Mouse (Mus musculus) liver, embryonic 13.5 days (tissue): ENCODE results near the gene Stk16. TPM values are rescaled to one million over a fixed set of nuclear protein-coding genes. Genes with fewer than 3 reads are reported as not detected.
A peak's percentile ranks its signal among the peaks of the same experiment; 100 is the strongest.

Source experiments
- ATAC-seq: fragments of 200-750 bp; cut with Nextera tagmentation; 2 replicates; pipeline ENCODE4 v1.8.0; 2017; ENCODE audit warnings: low read depth, mild to moderate bottlenecking, moderate number of reproducible peaks, moderate library complexity
- DNase-seq: peaks from one replicate; pipeline ENCODE4 v3.0.0; 2022
- H3K27ac ChIP-seq: fragments of 300-500 bp; sonication (generic); 2 replicates; pipeline ENCODE4 v1.5.1; 2015; ENCODE audit warnings: moderate library complexity, mild to moderate bottlenecking, inconsistent platforms
- H3K27me3 ChIP-seq: fragments of 300-500 bp; sonication (generic); 2 replicates; pipeline ENCODE4 v1.6.1; 2015; ENCODE audit warnings: mild to moderate bottlenecking, inconsistent platforms
- H3K36me3 ChIP-seq: fragments of 300-500 bp; sonication (generic); 2 replicates; pipeline ENCODE4 v1.6.1; 2015; ENCODE audit warnings: mild to moderate bottlenecking, inconsistent platforms
- H3K4me1 ChIP-seq: fragments of 300-500 bp; sonication (generic); replicated peaks from 2 replicates; pipeline ENCODE4 v1.6.1; 2015; ENCODE audit warnings: inconsistent platforms
- H3K4me2 ChIP-seq: fragments of 300-500 bp; sonication (generic); 2 replicates; pipeline ENCODE4 v1.6.1; 2015; ENCODE audit warnings: inconsistent platforms, mild to moderate bottlenecking, moderate library complexity
- H3K4me3 ChIP-seq: fragments of 300-500 bp; sonication (generic); replicated peaks from 2 replicates; pipeline ENCODE4 v1.5.1; 2015; ENCODE audit warnings: mild to moderate bottlenecking, inconsistent platforms
- H3K9ac ChIP-seq: fragments of 300-500 bp; sonication (generic); 2 replicates; pipeline ENCODE4 v1.6.1; 2015; ENCODE audit warnings: mild to moderate bottlenecking, inconsistent platforms
- H3K9me3 ChIP-seq: fragments of 300-500 bp; sonication (generic); replicated peaks from 2 replicates; pipeline ENCODE4 v1.6.1; 2016; ENCODE audit warnings: inconsistent platforms
- WGBS: fragments of 180-500 bp; shearing (Covaris S2); methylation state at CpG from one replicate; pipeline ENCODE4 v1.1.7; 2015; ENCODE audit not compliant: insufficient replicate concordance; 5-methylcytosine and 5-hydroxymethylcytosine counted together
- polyA plus RNA-seq: library from polyadenylated mRNA; unstranded; fragments of >200 nt; fragmentation: Nextera tagmentation; extraction: Ambion mirVana; gene quantifications from 2 replicates; pipeline ENCODE4 v1.2.1, GENCODE M21; 2015

Gene Stk16
- polyA plus RNA-seq, 1 experiment from 2014 or later: 90.8 TPM

- peaks cover 17% of the 10 kb centered on the region for H3K4me1 ChIP-seq
- ATAC-seq: no peak
- no peak overlapping the region for H3K4me2 ChIP-seq
- H3K36me3 ChIP-seq: peaks cover 34% of the 10 kb centered on the region
- H3K27me3 ChIP-seq: no peaks in the 10 kb centered on the region
- H3K9me3 ChIP-seq: no peaks in the 10 kb centered on the region
- H3K4me3 ChIP-seq: no peak overlapping the region
- no peak overlapping the region for H3K9ac ChIP-seq
- H3K27ac ChIP-seq: no peak overlapping the region
- no peak for DNase-seq
- WGBS: 85% methylated on average over 14 of the region's 14 CpGs
Measured at GRCm38 (mm10) chr1:75243411-75243810, 32.8 kb downstream of the Stk16 start.

- no peaks in the 10 kb centered on the region for H3K9me3 ChIP-seq
- no peaks in the 10 kb centered on the region for H3K27me3 ChIP-seq
- no peak overlapping the region for H3K9ac ChIP-seq
- H3K27ac ChIP-seq: peak overlapping the region; percentile 5; the same call in 1 of the 2 replicates
- 90% methylated on average over 12 of the region's 12 CpGs for WGBS
- H3K4me3 ChIP-seq: no peak overlapping the region
- peaks cover 32% of the 10 kb centered on the region for H3K36me3 ChIP-seq
- DNase-seq (no peak), ATAC-seq (peak; percentile 19)
- no peak overlapping the region for H3K4me2 ChIP-seq
- H3K4me1 ChIP-seq: peaks cover 18% of the 10 kb centered on the region
Measured at GRCm38 (mm10) chr1:75244175-75244826, 33.7 kb downstream of the Stk16 start.

GRCm38 (mm10) chr1:75244836-75245235, 34.2 kb downstream of the Stk16 start:
- DNase-seq: no peak
- H3K4me2 ChIP-seq: no peak overlapping the region
- WGBS: 21% methylated on average over 4 of the region's 4 CpGs
- H3K4me3 ChIP-seq: no peak overlapping the region
- no peak overlapping the region for H3K9ac ChIP-seq
- ATAC-seq: peak; percentile 43
- H3K27me3 ChIP-seq: no peaks in the 10 kb centered on the region
- 0 out of 2 replicates have a peak overlapping the region, but pooled peaks have one; percentile 5 for H3K27ac ChIP-seq
- peaks cover 17% of the 10 kb centered on the region for H3K4me1 ChIP-seq
- H3K9me3 ChIP-seq: no peaks in the 10 kb centered on the region
- H3K36me3 ChIP-seq: peaks cover 27% of the 10 kb centered on the region

- Histone ChIP-seq H3K9me3 (no peaks in the 10 kb centered on the region), H3K27me3 (peaks cover 3% of the 10 kb centered on the region), H3K4me2 (no peak overlapping the region), H3K27ac (no peak overlapping the region; the same call in 1 of the 2 replicates), H3K9ac (no peak overlapping the region), H3K4me3 (no peak overlapping the region), H3K4me1 (peaks cover 37% of the 10 kb centered on the region), H3K36me3 (peaks cover 12% of the 10 kb centered on the region)
- ATAC-seq: no peak
- WGBS: 76% methylated on average over 16 of the region's 16 CpGs
- no peak for DNase-seq
Measured at GRCm38 (mm10) chr1:75247071-75247930, 36.7 kb downstream of the Stk16 start.

- H3K4me1 ChIP-seq: peaks cover 38% of the 10 kb centered on the region
- no peaks in the 10 kb centered on the region for H3K9me3 ChIP-seq
- ATAC-seq (no peak), DNase-seq (no peak)
- no peak overlapping the region for H3K4me2 ChIP-seq
- H3K27me3 ChIP-seq: peaks cover 4% of the 10 kb centered on the region
- H3K36me3 ChIP-seq: peaks cover 7% of the 10 kb centered on the region
- H3K4me3 ChIP-seq: no peak overlapping the region
- WGBS: 56% methylated on average over 9 of the region's 9 CpGs
- 0 out of 2 replicates have a peak overlapping the region, but pooled peaks have one; percentile 22 for H3K9ac ChIP-seq
- peak overlapping the region; percentile 66; the same call in 1 of the 2 replicates for H3K27ac ChIP-seq
Measured at GRCm38 (mm10) chr1:75248041-75248772, 37.6 kb downstream of the Stk16 start.

GRCm38 (mm10) chr1:75250498-75250897, 39.9 kb downstream of the Stk16 start:
- Histone ChIP-seq H3K9me3 (no peaks in the 10 kb centered on the region), H3K4me1 (peaks cover 38% of the 10 kb centered on the region), H3K4me2 (no peak overlapping the region), H3K27ac (peak overlapping the region; percentile 30; the same call in 1 of the 2 replicates), H3K4me3 (no peak overlapping the region), H3K9ac (no peak overlapping the region), H3K27me3 (peaks cover 4% of the 10 kb centered on the region), H3K36me3 (no peaks in the 10 kb centered on the region)
- ATAC-seq (no peak), DNase-seq (no peak)
- WGBS: 80% methylated on average over 3 of the region's 3 CpGs

GRCm38 (mm10) chr1:75251112-75251970, 40.7 kb downstream of the Stk16 start:
- ATAC-seq: peak; percentile 55
- WGBS: 7% methylated on average over 21 of the region's 22 CpGs
- H3K4me1 ChIP-seq: peaks cover 38% of the 10 kb centered on the region
- peak overlapping the region; percentile 52 for H3K4me2 ChIP-seq
- peaks cover 4% of the 10 kb centered on the region for H3K27me3 ChIP-seq
- no peaks in the 10 kb centered on the region for H3K36me3 ChIP-seq
- peak; percentile 76 for DNase-seq
- H3K27ac ChIP-seq: peak overlapping the region; percentile 58
- no peaks in the 10 kb centered on the region for H3K9me3 ChIP-seq
- H3K4me3 ChIP-seq: peak overlapping the region; percentile 12; the same call in 1 of the 2 replicates
- peak overlapping the region; percentile 47 for H3K9ac ChIP-seq

- ATAC-seq (no peak), DNase-seq (no peak)
- Histone ChIP-seq H3K27ac (no peak overlapping the region), H3K4me2 (no peak overlapping the region), H3K4me3 (no peak overlapping the region), H3K4me1 (peaks cover 38% of the 10 kb centered on the region), H3K9ac (no peak overlapping the region), H3K9me3 (no peaks in the 10 kb centered on the region), H3K27me3 (peaks cover 9% of the 10 kb centered on the region), H3K36me3 (no peaks in the 10 kb centered on the region)
- 67% methylated on average over 13 of the region's 13 CpGs for WGBS
Measured at GRCm38 (mm10) chr1:75252308-75252707, 41.7 kb downstream of the Stk16 start.

GRCm38 (mm10) chr1:75253029-75253428, 42.4 kb downstream of the Stk16 start:
- no peak overlapping the region for H3K9ac ChIP-seq
- H3K27ac ChIP-seq: no peak overlapping the region
- DNase-seq: no peak
- no peaks in the 10 kb centered on the region for H3K9me3 ChIP-seq
- H3K27me3 ChIP-seq: peaks cover 9% of the 10 kb centered on the region
- H3K36me3 ChIP-seq: no peaks in the 10 kb centered on the region
- peaks cover 33% of the 10 kb centered on the region for H3K4me1 ChIP-seq
- no peak for ATAC-seq
- no peak overlapping the region for H3K4me3 ChIP-seq
- no peak overlapping the region for H3K4me2 ChIP-seq
- WGBS: 70% methylated on average over 16 of the region's 16 CpGs

GRCm38 (mm10) chr1:75253849-75254624, 43.4 kb downstream of the Stk16 start:
- 56% methylated on average over 16 of the region's 16 CpGs for WGBS
- no peaks in the 10 kb centered on the region for H3K36me3 ChIP-seq
- H3K9me3 ChIP-seq: no peaks in the 10 kb centered on the region
- no peak overlapping the region for H3K9ac ChIP-seq
- no peak overlapping the region for H3K4me2 ChIP-seq
- ATAC-seq: no peak
- no peak overlapping the region for H3K27ac ChIP-seq
- no peak overlapping the region for H3K4me3 ChIP-seq
- peaks cover 26% of the 10 kb centered on the region for H3K4me1 ChIP-seq
- peaks cover 9% of the 10 kb centered on the region for H3K27me3 ChIP-seq
- peak; percentile 65 for DNase-seq
